Mouse (Mus musculus): Measurements from ENCODE around the gene Stam. TPM values are rescaled to one million over a fixed set of nuclear protein-coding genes. Genes with fewer than 3 reads are reported as not detected.

The Stam gene
- polyA plus RNA-seq, 1 experiment, result 31.9 TPM

DNA sequence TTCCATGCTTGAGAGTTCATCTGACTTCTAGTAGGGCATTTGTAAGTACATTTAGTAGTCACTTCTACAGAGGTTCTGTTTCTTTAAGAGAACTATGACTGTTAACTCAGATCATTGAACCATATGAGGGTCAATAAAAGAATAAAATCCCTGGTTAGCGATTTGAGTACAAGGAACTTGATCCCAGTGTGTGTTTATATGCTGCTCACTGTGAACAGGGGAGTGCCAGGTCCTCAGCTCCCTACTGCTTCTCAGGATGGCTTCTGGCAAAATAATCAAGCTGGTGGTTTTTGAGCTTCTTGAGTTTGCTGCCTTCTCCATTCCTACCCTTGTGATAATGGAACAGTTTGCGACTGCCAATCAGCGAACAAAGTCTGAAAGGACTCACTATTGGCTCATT is 100.4 kb downstream of the Stam start, which contains the start of gene Tmem236:
Gene Tmem236, plus strand, starts transcription at position 190 of the 400 bp plus-strand sequence.
- Histone ChIP-seq H3K27me3 (ENCODE audit: control insufficient read depth, insufficient read depth, insufficient read length) (no peaks in the 10 kb centered on the region), H3K4me2 (ENCODE audit: low read depth) (no peak within 1 kb of the TSS), H3K36me3 (ENCODE audit: control insufficient read depth, insufficient read depth) (no peaks in the 10 kb centered on the region), H3K4me3 (no peak within 1 kb of the TSS), H3ac (ENCODE audit: control insufficient read depth, insufficient read length) (no peak within 1 kb of the TSS), H3K79me2 (ENCODE audit: control insufficient read depth, insufficient read depth) (no peaks in the 10 kb centered on the region)
- TF ChIP-seq USF1 (IDR thresholded peaks at IDR 0.05; ENCODE audit: low read depth) (no peak), TCF12 (IDR thresholded peaks at IDR 0.05; ENCODE audit: insufficient read depth, poor library complexity, severe bottlenecking) (no peak), CEBPB (IDR thresholded peaks at IDR 0.05; ENCODE audit: insufficient read depth, poor library complexity, severe bottlenecking) (no peak), REST (IDR thresholded peaks at IDR 0.05; ENCODE audit: insufficient read depth, insufficient read length) (no peak), MYOD1 (IDR thresholded peaks at IDR 0.05; ENCODE audit: control insufficient read depth in 1 of 3, insufficient read length in 2 of 3, low read depth in 2 of 3) (no peak), POLR2A (IDR thresholded peaks at IDR 0.05; ENCODE audit: insufficient read length, low read depth) (no peak)

GRCm38 (mm10) chr2:14176460-14177193 is 102.7 kb downstream of the Stam start:
- TF ChIP-seq SRF (IDR thresholded peaks at IDR 0.05; ENCODE audit: control insufficient read depth, insufficient read length, low read depth) (no peak), TCF3 (IDR thresholded peaks at IDR 0.05; ENCODE audit: insufficient read length, low read depth) (no peak), USF1 (IDR thresholded peaks at IDR 0.05; ENCODE audit: low read depth) (no peak), E2F4 (IDR thresholded peaks at IDR 0.05; ENCODE audit: insufficient read depth) (no peak), REST (IDR thresholded peaks at IDR 0.05; ENCODE audit: insufficient read depth, insufficient read length) (no peak), POLR2AphosphoS2 (IDR thresholded peaks at IDR 0.05; ENCODE audit: insufficient read length, low read depth) (no peak), MYOG (IDR thresholded peaks at IDR 0.05; ENCODE audit: control insufficient read depth in 1 of 3, insufficient read depth in 1 of 3, insufficient read length in 2 of 3, low read depth in 2 of 3) (no peak), TCF12 (IDR thresholded peaks at IDR 0.05; ENCODE audit: insufficient read depth, poor library complexity, severe bottlenecking) (no peak), POLR2A (IDR thresholded peaks at IDR 0.05; ENCODE audit: insufficient read length, low read depth) (no peak), MAX (IDR thresholded peaks at IDR 0.05; ENCODE audit: low read depth) (no peak), MYOD1 (IDR thresholded peaks at IDR 0.05; ENCODE audit: control insufficient read depth in 1 of 3, insufficient read length in 2 of 3, low read depth in 2 of 3) (no peak), CEBPB (IDR thresholded peaks at IDR 0.05; ENCODE audit: insufficient read depth, poor library complexity, severe bottlenecking) (no peak)
- Histone ChIP-seq H3K27me3 (ENCODE audit: control insufficient read depth, insufficient read depth, insufficient read length) (no peaks in the 10 kb centered on the region), H3K36me3 (ENCODE audit: control insufficient read depth, insufficient read depth) (no peaks in the 10 kb centered on the region), H3K4me2 (ENCODE audit: low read depth) (no peak overlapping the region), H3ac (ENCODE audit: control insufficient read depth, insufficient read length) (no peak overlapping the region), H3K79me2 (ENCODE audit: control insufficient read depth, insufficient read depth) (no peaks in the 10 kb centered on the region), H3K4me3 (no peak overlapping the region)

- Histone ChIP-seq H3K4me3 (no peak overlapping the region), H3K36me3 (ENCODE audit: control insufficient read depth, insufficient read depth) (no peaks in the 10 kb centered on the region), H3K4me2 (ENCODE audit: low read depth) (no peak overlapping the region), H3K79me2 (ENCODE audit: control insufficient read depth, insufficient read depth) (no peaks in the 10 kb centered on the region), H3ac (ENCODE audit: control insufficient read depth, insufficient read length) (no peak overlapping the region), H3K27me3 (ENCODE audit: control insufficient read depth, insufficient read depth, insufficient read length) (no peaks in the 10 kb centered on the region)
- TF ChIP-seq TCF12 (IDR thresholded peaks at IDR 0.05; ENCODE audit: insufficient read depth, poor library complexity, severe bottlenecking), result no peak
- no peak for TF ChIP-seq E2F4 (IDR thresholded peaks at IDR 0.05; ENCODE audit: insufficient read depth)
Observed at GRCm38 (mm10) chr2:14184375-14184774, 110.5 kb downstream of the Stam start.

- H3K36me3 ChIP-seq (ENCODE audit: control insufficient read depth, insufficient read depth), result no peaks in the 10 kb centered on the region
- no peak overlapping the region for H3ac ChIP-seq (ENCODE audit: control insufficient read depth, insufficient read length)
- no peaks in the 10 kb centered on the region for H3K27me3 ChIP-seq (ENCODE audit: control insufficient read depth, insufficient read depth, insufficient read length)
- H3K4me3 ChIP-seq, result no peak overlapping the region
- no peaks in the 10 kb centered on the region for H3K79me2 ChIP-seq (ENCODE audit: control insufficient read depth, insufficient read depth)
- no peak for TF ChIP-seq MAX (IDR thresholded peaks at IDR 0.05; ENCODE audit: low read depth)
- TF ChIP-seq REST (IDR thresholded peaks at IDR 0.05; ENCODE audit: insufficient read depth, insufficient read length), result no peak
- TF ChIP-seq SRF (IDR thresholded peaks at IDR 0.05; ENCODE audit: control insufficient read depth, insufficient read length, low read depth), result no peak
- TF ChIP-seq TCF3 (IDR thresholded peaks at IDR 0.05; ENCODE audit: insufficient read length, low read depth), result no peak
- TF ChIP-seq USF1 (IDR thresholded peaks at IDR 0.05; ENCODE audit: low read depth), result no peak
- H3K4me2 ChIP-seq (ENCODE audit: low read depth), result no peak overlapping the region
Observed at GRCm38 (mm10) chr2:14190684-14191083, 116.8 kb downstream of the Stam start.

DNA sequence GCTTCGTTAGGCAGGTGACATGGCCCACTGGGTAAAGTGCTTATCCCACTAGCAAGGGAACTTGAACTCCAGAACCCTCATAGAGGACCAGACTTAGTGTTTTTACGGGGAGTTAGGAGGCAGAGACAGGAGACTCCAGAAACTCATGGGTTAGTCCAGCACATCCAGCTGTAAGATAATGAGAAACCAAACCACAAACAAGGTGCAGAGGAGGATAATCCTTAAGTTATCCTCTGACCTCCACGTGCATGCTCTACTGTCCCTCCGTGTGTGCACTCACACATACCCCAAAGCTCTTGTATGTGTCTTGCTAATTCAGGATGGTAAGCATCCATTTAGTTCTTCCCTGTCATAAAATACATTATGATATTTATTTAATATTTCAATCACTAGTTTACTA is 117.7 kb downstream of the Stam start:
- Histone ChIP-seq H3K4me3 (no peak overlapping the region), H3ac (ENCODE audit: control insufficient read depth, insufficient read length) (no peak overlapping the region), H3K36me3 (ENCODE audit: control insufficient read depth, insufficient read depth) (no peaks in the 10 kb centered on the region), H3K79me2 (ENCODE audit: control insufficient read depth, insufficient read depth) (no peaks in the 10 kb centered on the region), H3K27me3 (ENCODE audit: control insufficient read depth, insufficient read depth, insufficient read length) (no peaks in the 10 kb centered on the region), H3K4me2 (ENCODE audit: low read depth) (no peak overlapping the region)
- TF ChIP-seq MYOG (IDR thresholded peaks at IDR 0.05; ENCODE audit: control insufficient read depth in 1 of 3, insufficient read depth in 1 of 3, insufficient read length in 2 of 3, low read depth in 2 of 3), result no peak
- no peak for TF ChIP-seq USF1 (IDR thresholded peaks at IDR 0.05; ENCODE audit: low read depth)
- TF ChIP-seq SRF (IDR thresholded peaks at IDR 0.05; ENCODE audit: control insufficient read depth, insufficient read length, low read depth), result no peak
- no peak for TF ChIP-seq E2F4 (IDR thresholded peaks at IDR 0.05; ENCODE audit: insufficient read depth)
- TF ChIP-seq POLR2A (IDR thresholded peaks at IDR 0.05; ENCODE audit: insufficient read length, low read depth), result no peak
- TF ChIP-seq REST (IDR thresholded peaks at IDR 0.05; ENCODE audit: insufficient read depth, insufficient read length), result no peak
- no peak for TF ChIP-seq CEBPB (IDR thresholded peaks at IDR 0.05; ENCODE audit: insufficient read depth, poor library complexity, severe bottlenecking)
- no peak for TF ChIP-seq MYOD1 (IDR thresholded peaks at IDR 0.05; ENCODE audit: control insufficient read depth in 1 of 3, insufficient read length in 2 of 3, low read depth in 2 of 3)

Data from myocyte (in vitro differentiated cells).